Mouse (Mus musculus) ES-Bruce4 (cell line): ENCODE data around the gene Slc35f1. TPM values are rescaled to one million over a fixed set of nuclear protein-coding genes. Genes with fewer than 3 reads are reported as not detected.
"Not testable (repeated sequence)": the region's sequence is repeated elsewhere in the genome, so short reads cannot be mapped to it uniquely, and the experiment has no call there.

Experiments
- H3K27ac ChIP-seq: 2 replicates; pipeline ENCODE4 v1.5.1; 2012; ENCODE audit warnings: low read length, inconsistent platforms; ENCODE audit not compliant: insufficient read depth
- H3K27me3 ChIP-seq: 2 replicates; pipeline ENCODE4 v1.6.1; 2012; ENCODE audit warnings: mild to moderate bottlenecking, low read length, inconsistent platforms; ENCODE audit not compliant: control insufficient read depth, poor library complexity, insufficient read depth, severe bottlenecking
- H3K36me3 ChIP-seq: 2 replicates; pipeline ENCODE4 v1.6.1; 2012; ENCODE audit warnings: inconsistent platforms, mild to moderate bottlenecking, low read length, moderate library complexity; ENCODE audit not compliant: control insufficient read depth, poor library complexity, insufficient read depth, severe bottlenecking
- H3K4me1 ChIP-seq: one replicate; pipeline ENCODE4 v1.8.1; 2011; ENCODE audit warnings: low read length; ENCODE audit not compliant: control insufficient read depth, insufficient read depth
- H3K4me3 ChIP-seq: 2 replicates; pipeline ENCODE4 v1.5.1; 2011; ENCODE audit warnings: low read depth, mild to moderate bottlenecking, low read length
- H3K9ac ChIP-seq: 2 replicates; pipeline ENCODE4 v1.6.1; 2012; ENCODE audit warnings: low read depth, mild to moderate bottlenecking, inconsistent platforms; ENCODE audit not compliant: poor library complexity, severe bottlenecking
- H3K9me3 ChIP-seq: replicated peaks from 2 replicates; pipeline ENCODE4 v1.6.1; 2012; ENCODE audit warnings: mild to moderate bottlenecking, low read length, inconsistent platforms; ENCODE audit not compliant: control insufficient read depth, poor library complexity, insufficient read depth, severe bottlenecking
- CTCF ChIP-seq: IDR thresholded peaks from one replicate; pipeline ENCODE4 v1.8.1; 2011; ENCODE audit warnings: low read depth, low read length
- EP300 ChIP-seq: IDR thresholded peaks from 2 replicates; pipeline ENCODE4 v1.6.1; 2011; ENCODE audit warnings: low read depth, low read length; ENCODE audit not compliant: insufficient read depth
- POLR2A ChIP-seq: IDR thresholded peaks from one replicate; pipeline ENCODE4 v1.8.1; 2011; ENCODE audit warnings: low read length; ENCODE audit not compliant: insufficient read depth
- polyA plus RNA-seq: library from polyadenylated mRNA; stranded (reverse); fragments of >200 nt; gene quantifications from 2 replicates; pipeline ENCODE4 v1.2.4, GENCODE M21; 2011; ENCODE audit warnings: low read depth; ENCODE audit not compliant: missing spikeins, insufficient read depth, insufficient read length

Slc35f1 gene
- polyA plus RNA-seq, 1 experiment = 1.1 TPM

DNA sequence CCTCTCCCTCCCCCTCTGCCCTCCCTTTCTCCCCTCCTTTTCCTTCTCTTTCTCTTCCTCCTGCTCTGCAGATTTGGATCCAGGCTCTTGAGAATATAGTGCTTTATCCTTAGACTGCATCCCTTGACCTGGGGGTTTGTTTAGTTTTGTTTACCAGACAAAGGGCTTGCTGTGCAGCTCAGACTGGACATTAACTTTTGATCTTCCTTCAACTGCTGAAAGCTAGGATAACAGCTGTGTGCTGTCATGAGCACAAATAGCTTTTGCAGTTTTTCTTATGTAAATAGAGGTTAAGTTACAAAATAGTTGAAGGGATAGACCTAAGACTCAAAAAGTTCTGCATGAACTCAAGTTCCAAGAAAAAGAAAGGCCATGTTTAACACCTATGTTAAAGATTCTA is 184.4 kb downstream of the Slc35f1 start:
- H3K4me1 ChIP-seq = peaks cover 5% of the 10 kb centered on the region
- TF ChIP-seq CTCF = no peak
- no peak for TF ChIP-seq POLR2A
- TF ChIP-seq EP300 = no peak
- no peaks in the 10 kb centered on the region for H3K27me3 ChIP-seq
- no peak overlapping the region for H3K4me3 ChIP-seq
- no peak overlapping the region for H3K9ac ChIP-seq
- H3K9me3 ChIP-seq = no peaks in the 10 kb centered on the region
- no peaks in the 10 kb centered on the region for H3K36me3 ChIP-seq
- H3K27ac ChIP-seq = no peak overlapping the region

DNA sequence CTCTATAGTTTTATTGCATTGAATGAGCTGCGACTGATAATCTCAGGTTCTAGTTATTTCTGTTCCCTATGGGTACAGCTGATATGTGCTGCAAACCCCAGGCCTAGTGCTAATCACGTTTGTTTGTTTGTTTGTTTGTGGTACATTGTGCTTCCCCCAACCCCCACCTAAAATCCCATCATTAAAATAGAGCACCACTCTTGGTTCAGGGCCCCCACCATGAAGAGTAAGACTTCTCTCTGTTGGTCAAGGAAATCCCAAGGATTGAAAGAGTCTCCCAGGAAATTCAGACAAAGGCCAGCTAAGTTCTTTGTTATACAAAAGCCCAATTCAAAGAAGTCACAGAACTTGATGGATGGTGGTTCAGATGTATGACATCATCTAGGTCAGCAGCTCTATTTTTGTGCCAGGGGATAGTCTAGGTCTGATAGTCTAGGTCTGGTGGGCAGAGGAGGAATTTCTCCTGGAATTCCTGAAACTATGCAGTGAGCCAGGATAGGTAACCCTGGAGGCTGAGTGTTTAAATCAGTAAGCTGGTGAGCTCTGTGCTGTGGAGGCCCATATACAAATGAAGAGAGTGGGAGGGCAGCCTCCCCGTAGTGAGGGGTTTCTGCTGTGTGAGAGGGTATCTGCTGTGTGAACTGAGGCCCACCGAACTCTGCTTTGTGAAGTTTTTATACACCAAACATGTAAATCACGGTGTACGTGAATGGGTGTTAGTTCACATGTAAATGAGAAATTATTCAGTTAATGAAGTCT is 187.1 kb downstream of the Slc35f1 start:
- TF ChIP-seq POLR2A (no peak), CTCF (no peak), EP300 (no peak)
- Histone ChIP-seq H3K36me3 (no peaks in the 10 kb centered on the region), H3K27me3 (no peaks in the 10 kb centered on the region), H3K4me3 (no peak overlapping the region), H3K9me3 (no peaks in the 10 kb centered on the region), H3K9ac (no peak overlapping the region), H3K4me1 (peaks cover 5% of the 10 kb centered on the region), H3K27ac (no peak overlapping the region)

DNA sequence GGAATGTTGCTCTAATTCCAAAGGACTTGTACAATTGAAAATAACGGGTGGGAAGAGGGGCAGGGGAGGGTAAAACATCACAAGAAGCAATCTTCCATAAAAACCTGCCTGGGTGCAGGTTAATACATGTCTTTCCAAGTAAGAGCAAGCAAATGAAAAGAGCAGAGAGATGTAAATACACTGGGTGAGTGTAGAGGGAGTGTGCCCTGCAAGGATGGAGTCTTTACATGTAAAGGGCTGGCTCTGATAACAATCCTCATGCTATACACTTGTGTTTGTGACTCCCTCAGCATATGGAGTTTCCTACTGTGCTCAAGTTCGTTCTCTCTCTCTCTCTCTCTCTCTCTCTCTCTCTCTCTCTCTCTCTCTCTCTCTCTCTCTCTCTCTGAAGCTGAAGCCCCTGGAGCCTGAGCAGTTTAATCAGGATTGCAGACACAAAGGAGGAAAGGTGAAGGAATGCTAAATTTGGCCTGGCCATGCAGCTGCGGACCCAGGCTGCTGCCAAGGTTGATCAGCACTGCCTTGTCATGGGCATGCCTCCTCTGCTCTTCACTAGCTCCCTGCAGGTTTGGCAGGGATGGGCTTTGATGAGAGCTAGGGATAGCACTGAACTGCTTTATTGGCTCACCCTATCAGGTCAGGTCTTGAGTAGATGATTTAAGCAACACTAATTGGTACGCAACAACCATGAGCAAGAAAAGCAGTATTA is 187.9 kb downstream of the Slc35f1 start:
- Histone ChIP-seq H3K4me1 (peaks cover 5% of the 10 kb centered on the region), H3K9me3 (no peaks in the 10 kb centered on the region), H3K36me3 (no peaks in the 10 kb centered on the region), H3K9ac (no peak overlapping the region), H3K4me3 (no peak overlapping the region), H3K27ac (no peak overlapping the region), H3K27me3 (no peaks in the 10 kb centered on the region)
- TF ChIP-seq CTCF (no peak), EP300 (no peak)

DNA sequence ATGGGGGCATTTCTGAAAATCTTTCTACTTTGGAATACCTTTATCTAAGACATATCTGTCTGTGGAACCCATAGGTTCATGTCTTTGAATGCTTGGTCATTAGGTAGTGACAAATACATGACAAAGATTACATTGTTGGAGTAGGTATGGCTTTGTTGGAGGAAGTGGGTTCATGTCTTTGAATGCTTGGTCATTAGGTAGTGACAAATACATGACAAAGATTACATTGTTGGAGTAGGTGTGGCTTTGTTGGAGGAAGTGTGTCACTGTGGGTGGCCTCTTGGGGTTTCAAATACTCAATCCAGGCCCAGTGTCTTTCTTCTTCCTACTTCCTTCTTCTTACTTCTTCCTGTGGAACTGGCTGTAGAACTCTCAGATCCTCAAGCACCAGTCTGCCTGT is 206.4 kb downstream of the Slc35f1 start:
- not testable (repeated sequence) for H3K27ac ChIP-seq, H3K27me3 ChIP-seq, H3K4me1 ChIP-seq, H3K9me3 ChIP-seq, H3K9ac ChIP-seq, H3K4me3 ChIP-seq, H3K36me3 ChIP-seq

DNA sequence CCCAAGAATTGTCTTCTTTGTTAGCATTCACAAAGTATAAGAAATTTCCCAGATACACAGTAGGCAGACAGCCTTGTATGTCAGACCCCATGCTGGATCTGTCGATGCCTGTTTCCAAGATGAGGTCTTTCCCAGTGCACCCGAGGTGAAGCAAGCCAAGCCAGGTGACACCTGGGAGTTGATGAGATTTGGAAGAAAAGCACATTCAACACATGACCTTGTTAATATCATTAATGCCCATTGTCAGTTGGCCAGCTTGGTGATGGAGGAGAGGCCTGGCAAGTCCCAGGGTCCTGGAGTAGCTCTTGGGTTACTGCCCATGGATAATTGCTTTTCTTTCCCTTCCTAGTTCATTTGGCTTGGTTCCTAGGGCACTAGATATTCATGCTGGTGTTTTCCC is 214.6 kb downstream of the Slc35f1 start:
- Histone ChIP-seq H3K27me3 (no peaks in the 10 kb centered on the region), H3K9ac (no peak overlapping the region), H3K27ac (no peak overlapping the region), H3K4me3 (no peak overlapping the region), H3K36me3 (no peaks in the 10 kb centered on the region), H3K9me3 (peaks cover 4% of the 10 kb centered on the region; the same call in 1 of the 2 replicates), H3K4me1 (no peaks in the 10 kb centered on the region)
- TF ChIP-seq EP300 (no peak), POLR2A (no peak), CTCF (no peak)

DNA sequence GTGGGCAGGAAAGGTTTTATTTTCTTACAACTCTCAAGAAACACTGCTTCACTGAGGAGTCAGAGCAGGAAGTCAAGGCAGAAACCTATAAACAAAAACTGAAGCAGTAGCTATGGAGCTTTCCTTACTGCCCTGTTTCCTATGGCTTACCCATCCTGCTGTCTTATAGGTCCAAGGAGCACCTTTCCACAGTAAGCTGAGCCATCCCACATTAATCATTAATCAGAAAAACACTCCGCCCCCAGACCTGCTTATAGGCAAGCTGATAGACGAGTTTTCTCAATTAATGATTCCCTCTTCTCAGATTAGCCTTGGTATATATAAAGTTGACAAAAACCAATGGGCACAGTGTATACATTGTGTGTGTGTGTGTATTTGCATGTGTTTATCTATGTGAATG is 221.4 kb downstream of the Slc35f1 start:
- H3K27ac ChIP-seq = no peak overlapping the region
- TF ChIP-seq CTCF (no peak), POLR2A (no peak), EP300 (no peak)
- H3K4me3 ChIP-seq = no peak overlapping the region
- H3K9me3 ChIP-seq = peaks cover 4% of the 10 kb centered on the region; the same call in 1 of the 2 replicates
- H3K9ac ChIP-seq = no peak overlapping the region
- no peaks in the 10 kb centered on the region for H3K36me3 ChIP-seq
- no peaks in the 10 kb centered on the region for H3K27me3 ChIP-seq
- no peaks in the 10 kb centered on the region for H3K4me1 ChIP-seq
